10 mouse cellular contexts compared by ENCODE assay signal in genomic region chr14:67149961-67150471, GRCm38 (mm10).
A peak's percentile ranks its signal among the peaks of the same experiment; 100 is the strongest.
DNase-seq lines count a peak whose midpoint lies in the region; ATAC-seq and TF ChIP-seq lines count a peak whose summit lies in the region.
"Had no signal": no experiment of that assay in that cellular context is flagged by ENCODE, and none has a peak within 500 bp of the region (broad histone marks: within the 10 kb centered on the region; RNA-seq: fewer than 3 reads in every experiment).

No protein-coding gene starts in this region.

- H3K4me2 ChIP-seq in kidney, postnatal 0 days (ENCODE audit: low read length): no peak overlapping the region
- H3K4me2 ChIP-seq in kidney, embryonic 14.5 days (replicated peaks; ENCODE audit: low read depth, low read length): no peak overlapping the region
- H3K4me2 ChIP-seq in liver, postnatal 0 days (ENCODE audit: low read depth, low read length): no peak overlapping the region
- H3K4me2 ChIP-seq: limb, embryonic 13.5 days had no signal

- peak; percentile 21 for DNase-seq in CD4-positive, CD25-positive, alpha-beta regulatory T cell, adult 2 months (ENCODE audit: low read depth, low spot score)
- no peak for DNase-seq in kidney, postnatal 0 days (ENCODE audit: low spot score)
- DNase-seq in A20 (ENCODE audit: low read depth, low spot score): peak; percentile 60
- DNase-seq in liver, postnatal 0 days: peak; percentile 21
- DNase-seq in left cerebral cortex, postnatal 25 days (ENCODE audit: low spot score in 2 of 2): no peak
- DNase-seq in layer of hippocampus, adult 11-12 months (ENCODE audit: low spot score): no peak

- H3K9ac ChIP-seq in kidney, postnatal 0 days (ENCODE audit: low read depth, low read length): no peak overlapping the region
- H3K9ac ChIP-seq in kidney, embryonic 14.5 days (ENCODE audit: low read depth, low read length): no peak overlapping the region
- no peak overlapping the region for H3K9ac ChIP-seq in liver, postnatal 0 days (replicated peaks)
- H3K9ac ChIP-seq: limb, embryonic 13.5 days had no signal

- intact Hi-C loops in left cerebral cortex, postnatal 25 days (cut with DNase I): no loop called here

- no peak for TF ChIP-seq EP300 in liver, postnatal 0 days (IDR thresholded peaks at IDR 0.05; ENCODE audit: low read depth)

- no peaks in the 10 kb centered on the region for H3K27me3 ChIP-seq in kidney, postnatal 0 days (ENCODE audit: insufficient read depth, low read length)
- H3K27me3 ChIP-seq in kidney, embryonic 14.5 days (ENCODE audit: control insufficient read depth, insufficient read depth, low read length): no peaks in the 10 kb centered on the region
- no peaks in the 10 kb centered on the region for H3K27me3 ChIP-seq in liver, postnatal 0 days (ENCODE audit: insufficient read depth, low read length)
- H3K27me3 ChIP-seq: limb, embryonic 13.5 days had no signal

- no peaks in the 10 kb centered on the region for H3K4me1 ChIP-seq in kidney, postnatal 0 days (replicated peaks; ENCODE audit: insufficient read depth, low read length)
- no peaks in the 10 kb centered on the region for H3K4me1 ChIP-seq in kidney, embryonic 14.5 days (ENCODE audit: control insufficient read depth, insufficient read depth, low read length)
- no peaks in the 10 kb centered on the region for H3K4me1 ChIP-seq in liver, postnatal 0 days (ENCODE audit: insufficient read depth)

- TF ChIP-seq CTCF in kidney, postnatal 0 days (IDR thresholded peaks at IDR 0.05; ENCODE audit: low read depth): peak; percentile 51
- TF ChIP-seq CTCF in liver, postnatal 0 days (IDR thresholded peaks at IDR 0.05; ENCODE audit: low read depth): peak; percentile 30

- 47% methylated on average over 7 of the region's 7 CpGs for WGBS in kidney, postnatal 0 days
- 52% methylated on average over 7 of the region's 7 CpGs for whole genome bisulfite sequencing in kidney, embryonic 14.5 days
- 42% methylated on average over 7 of the region's 7 CpGs for WGBS in liver, postnatal 0 days (ENCODE audit: insufficient replicate concordance)

- no peaks in the 10 kb centered on the region for H3K36me3 ChIP-seq in kidney, postnatal 0 days (ENCODE audit: insufficient read depth, low read length)
- H3K36me3 ChIP-seq in kidney, embryonic 14.5 days (ENCODE audit: control insufficient read depth, insufficient read depth, low read length): no peaks in the 10 kb centered on the region
- no peaks in the 10 kb centered on the region for H3K36me3 ChIP-seq in liver, postnatal 0 days (replicated peaks; ENCODE audit: insufficient read depth, low read length)
- H3K36me3 ChIP-seq: limb, embryonic 13.5 days had no signal

- H3K4me3 ChIP-seq in kidney, postnatal 0 days (replicated peaks; ENCODE audit: low read depth, low read length): no peak overlapping the region
- H3K4me3 ChIP-seq in kidney, embryonic 14.5 days (ENCODE audit: low read length): no peak overlapping the region
- H3K4me3 ChIP-seq in liver, postnatal 0 days (ENCODE audit: low read depth, low read length): no peak overlapping the region
- H3K4me3 ChIP-seq: limb, embryonic 13.5 days had no signal

- no peaks in the 10 kb centered on the region for H3K9me3 ChIP-seq in kidney, postnatal 0 days (replicated peaks; ENCODE audit: low read length)
- no peaks in the 10 kb centered on the region for H3K9me3 ChIP-seq in kidney, embryonic 14.5 days (ENCODE audit: control insufficient read depth, low read length)
- H3K9me3 ChIP-seq in liver, postnatal 0 days (ENCODE audit: low read length): no peaks in the 10 kb centered on the region
- H3K9me3 ChIP-seq: limb, embryonic 13.5 days had no signal

- H3K27ac ChIP-seq in kidney, postnatal 0 days: no peak overlapping the region
- no peak overlapping the region for H3K27ac ChIP-seq in kidney, embryonic 14.5 days (ENCODE audit: low read depth, low read length)
- no peak overlapping the region for H3K27ac ChIP-seq in liver, postnatal 0 days (ENCODE audit: low read depth)
- H3K27ac ChIP-seq: limb, embryonic 13.5 days had no signal

- no peak for ATAC-seq in CD4-positive, CD25-positive, alpha-beta regulatory T cell, adult 4 months
- ATAC-seq in kidney, postnatal 0 days (replicated peaks; ENCODE audit: low FRiP score, low read depth): peak; percentile 57; the same call in 1 of the 2 replicates
- no peak for ATAC-seq in kidney, embryonic 14.5 days (ENCODE audit: low FRiP score, low TSS enrichment)
- ATAC-seq in liver, postnatal 0 days: no peak
- ATAC-seq: hindbrain, embryonic 16.5 days had no signal

Comparison
In these comparisons a context has a peak if more than half of its experiments do, and no peak if none do; other contexts are left out.
1. DNase-seq: peak in CD4-positive, CD25-positive, alpha-beta regulatory T cell, adult 2 months (single experiment), A20 (single experiment) and liver, postnatal 0 days (single experiment); none in kidney, postnatal 0 days (single experiment), left cerebral cortex, postnatal 25 days (0 of 2) and layer of hippocampus, adult 11-12 months (single experiment).